Mouse (Mus musculus) urinary bladder, adult 18-20 months (tissue): Measurements from ENCODE around the gene Arrdc5.

ENCODE experiments used
- DNase-seq, 2 experiments: peaks; one replicate each; pipeline ENCODE4 v3.0.0; 2022; ENCODE audit warnings: low spot score in 2 of 2, mixed read lengths in 2 of 2

Arrdc5 gene

DNA sequence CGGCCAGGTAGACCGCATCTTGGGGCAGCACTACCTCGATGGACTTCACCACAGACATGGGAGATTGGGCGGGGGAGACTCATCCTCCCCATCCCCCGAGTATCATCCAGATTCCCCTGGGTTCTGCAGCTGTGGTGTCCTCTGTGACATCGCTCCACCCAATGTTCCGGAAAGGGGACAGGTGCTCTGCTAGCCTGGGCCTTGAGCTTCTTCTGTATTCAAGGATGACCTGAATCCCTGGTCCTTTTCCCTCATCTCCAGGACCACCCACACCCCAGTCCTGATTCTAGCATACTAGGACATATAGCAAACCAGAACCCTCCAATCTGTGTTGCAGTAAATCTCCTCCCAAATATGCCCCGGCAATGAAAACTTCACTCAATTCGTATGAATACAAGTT lies at the start of gene Arrdc5:
Gene Arrdc5 (minus strand): TSS at position 101 of the 400 bp plus-strand sequence.
- DNase-seq = no peak

DNA sequence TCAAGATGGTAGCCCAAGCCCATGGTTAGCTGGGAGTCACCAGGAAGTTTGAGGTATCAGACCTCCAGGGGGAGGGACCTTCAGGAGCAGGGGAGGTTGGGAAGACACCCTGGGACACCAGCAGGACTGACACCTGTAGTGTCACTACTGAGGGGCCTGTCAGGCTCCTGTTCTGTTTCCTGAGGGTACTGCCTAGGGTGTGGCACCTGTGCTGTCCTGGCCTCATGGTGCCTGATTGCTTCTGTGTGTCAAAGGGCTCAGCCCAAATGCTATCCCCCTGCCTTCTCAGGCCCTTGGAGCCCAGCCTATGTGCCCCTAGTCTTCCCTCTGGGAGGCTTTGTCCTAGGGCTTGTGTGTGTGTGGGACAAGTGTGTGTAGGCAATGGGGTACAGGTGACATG lies 48.5 kb upstream of the Arrdc5 start:
- no peak for DNase-seq

DNA sequence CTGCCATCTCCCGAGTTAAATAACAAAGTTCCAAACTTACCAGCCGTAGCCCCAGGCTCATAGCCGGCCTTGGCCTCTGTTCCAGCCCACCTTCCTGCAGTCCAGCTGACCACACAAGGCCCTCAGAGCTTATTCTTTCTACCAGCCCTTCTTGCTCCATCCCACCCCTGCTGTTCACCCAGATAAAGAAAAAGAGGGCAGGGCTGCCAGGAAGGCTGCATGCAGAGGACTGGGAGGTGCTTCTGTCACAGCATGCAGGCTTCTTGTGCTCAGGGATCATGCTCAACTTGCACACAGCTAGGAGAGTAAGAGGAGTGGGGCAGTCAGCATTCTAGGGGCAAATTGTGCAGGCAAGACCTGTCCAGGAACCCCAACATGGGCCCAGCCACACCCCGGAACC lies 48.0 kb upstream of the Arrdc5 start:
- no peak for DNase-seq

DNA sequence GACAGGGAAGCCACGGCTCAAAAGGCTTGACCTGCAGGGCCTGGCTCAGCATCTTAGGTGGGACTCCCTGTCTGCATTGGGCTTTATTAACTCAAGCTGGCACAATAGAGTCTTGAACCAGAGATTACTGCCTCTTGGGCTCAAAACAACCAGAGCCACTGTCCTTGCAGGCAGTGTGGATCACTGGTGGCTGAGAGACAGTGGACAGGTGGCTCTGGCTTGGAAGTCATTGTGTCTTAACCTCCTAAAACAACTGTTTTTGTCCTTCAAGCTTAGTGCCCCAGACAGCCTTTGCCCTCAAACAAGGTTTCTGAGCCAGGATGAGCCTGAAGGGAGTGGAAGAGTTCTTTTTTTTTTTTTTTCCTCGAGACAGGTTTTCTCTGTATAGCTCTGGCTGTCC lies 45.3 kb upstream of the Arrdc5 start:
- no peak for DNase-seq

DNA sequence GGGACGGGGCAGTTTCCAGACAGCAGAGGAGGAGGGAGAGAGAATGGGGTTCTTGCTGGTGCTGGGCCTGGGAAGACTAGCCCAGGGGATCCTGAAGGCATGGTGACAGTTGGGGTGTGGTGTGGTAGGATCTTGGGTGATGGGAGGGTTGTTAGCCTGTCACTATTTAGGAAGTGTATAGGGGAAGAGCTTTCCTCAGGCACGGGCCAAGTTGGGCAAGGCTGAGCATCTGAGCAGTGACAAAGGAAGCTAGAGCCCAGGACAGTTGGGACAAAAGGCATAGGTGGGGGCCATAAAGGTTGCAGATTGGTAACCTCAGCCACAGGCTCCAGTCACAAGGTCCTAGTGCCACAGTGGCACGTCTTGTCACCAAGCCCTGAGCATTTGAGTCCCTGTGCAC lies 43.4 kb upstream of the Arrdc5 start:
- DNase-seq = no peak

DNA sequence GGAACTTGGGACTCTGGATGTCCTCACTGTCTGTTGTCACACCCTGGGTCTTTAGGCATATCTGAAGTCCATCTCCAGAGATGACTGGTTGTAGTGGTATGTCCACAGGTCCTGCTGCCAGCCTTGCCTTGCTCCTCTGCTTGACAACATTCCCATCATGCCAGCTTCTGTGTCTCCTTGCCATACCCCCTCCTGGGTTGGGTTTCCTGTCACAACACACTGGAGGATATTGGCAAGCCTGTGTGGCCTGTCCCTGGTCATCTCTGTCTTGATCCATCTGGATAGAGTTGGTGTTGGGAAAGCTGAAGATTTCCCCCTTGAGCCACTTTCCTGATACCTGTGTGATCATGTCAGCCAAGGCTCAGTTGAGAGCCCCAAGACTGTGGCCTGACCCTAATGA lies 40.6 kb upstream of the Arrdc5 start:
- no peak for DNase-seq

DNA sequence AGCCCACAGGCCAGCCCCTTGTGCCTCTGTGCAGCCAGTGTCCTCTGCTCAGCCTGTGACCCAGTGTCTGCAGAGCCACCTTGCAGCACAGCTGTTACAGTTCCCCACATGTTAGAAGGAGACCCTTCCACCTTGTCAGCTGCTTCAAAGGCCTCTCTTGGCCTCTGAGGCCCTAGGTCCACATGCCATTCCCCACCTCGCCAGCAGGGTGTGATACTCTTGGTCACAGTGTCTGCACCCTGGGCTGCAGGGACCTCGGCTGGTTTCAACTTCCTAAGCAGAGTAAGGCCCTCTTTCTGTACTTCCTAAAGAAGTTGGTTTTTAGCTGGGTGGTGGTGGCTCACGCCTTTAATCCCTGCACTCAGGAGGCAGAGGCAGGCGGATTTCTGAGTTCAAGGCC lies 38.8 kb upstream of the Arrdc5 start:
- DNase-seq = no peak

DNA sequence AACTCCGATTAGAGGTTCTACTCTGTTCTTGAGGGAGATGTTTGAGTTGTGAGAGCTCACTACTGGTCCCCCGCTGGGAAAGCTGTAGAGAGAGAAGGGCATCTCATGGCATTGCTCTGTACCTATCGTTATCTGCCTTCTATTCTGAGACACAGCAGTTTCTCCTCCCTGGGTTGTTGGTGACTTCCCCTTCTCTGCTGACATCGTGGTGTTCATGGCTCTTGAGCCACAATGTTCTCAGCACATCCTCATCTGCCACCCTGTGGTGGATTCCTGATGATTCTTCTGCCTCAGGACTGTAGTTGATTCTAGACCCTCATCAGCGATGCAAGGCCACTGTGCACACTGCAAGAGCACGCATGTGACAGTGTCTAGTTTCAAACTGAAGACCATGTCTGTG lies 37.7 kb upstream of the Arrdc5 start:
- no peak for DNase-seq

DNA sequence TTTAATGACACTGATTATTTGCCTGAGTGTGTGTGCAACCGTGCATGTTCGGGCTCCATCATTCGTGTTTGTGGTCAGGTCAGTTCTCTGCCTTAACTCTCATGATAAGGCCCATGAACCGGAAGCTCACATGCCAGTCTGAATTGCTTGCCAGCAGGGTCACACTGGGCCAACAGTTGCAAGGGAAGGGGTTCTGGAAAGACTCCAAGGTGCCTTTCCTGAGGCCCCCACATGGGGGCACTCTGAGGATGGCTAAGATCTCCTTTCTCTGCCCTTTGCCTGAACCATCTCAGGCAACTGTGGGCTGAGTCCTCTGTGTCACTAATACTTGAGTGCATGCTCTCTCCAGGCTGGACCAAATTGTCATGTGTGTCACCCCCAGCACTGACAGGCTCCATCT lies 37.1 kb upstream of the Arrdc5 start:
- DNase-seq = no peak

DNA sequence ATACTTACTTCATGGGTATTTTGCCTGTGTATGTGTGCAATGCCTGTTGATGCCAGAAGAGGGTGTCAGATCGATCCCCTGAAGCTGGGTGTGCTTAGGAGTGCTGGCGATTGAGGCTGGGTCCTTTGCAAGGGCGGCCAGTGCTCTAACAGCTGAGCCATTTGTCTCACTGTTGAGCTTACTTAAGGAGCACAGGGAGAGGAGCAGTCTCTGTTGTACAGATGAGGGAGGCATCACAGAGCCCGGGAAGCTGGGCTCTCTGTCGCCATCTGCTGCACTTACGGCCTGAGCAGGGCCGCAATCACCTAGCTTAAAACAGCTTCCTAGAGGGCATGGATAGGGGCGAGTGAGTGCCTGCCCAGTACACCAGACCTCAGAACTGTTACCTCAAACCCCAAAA lies 32.9 kb upstream of the Arrdc5 start:
- DNase-seq = no peak

DNA sequence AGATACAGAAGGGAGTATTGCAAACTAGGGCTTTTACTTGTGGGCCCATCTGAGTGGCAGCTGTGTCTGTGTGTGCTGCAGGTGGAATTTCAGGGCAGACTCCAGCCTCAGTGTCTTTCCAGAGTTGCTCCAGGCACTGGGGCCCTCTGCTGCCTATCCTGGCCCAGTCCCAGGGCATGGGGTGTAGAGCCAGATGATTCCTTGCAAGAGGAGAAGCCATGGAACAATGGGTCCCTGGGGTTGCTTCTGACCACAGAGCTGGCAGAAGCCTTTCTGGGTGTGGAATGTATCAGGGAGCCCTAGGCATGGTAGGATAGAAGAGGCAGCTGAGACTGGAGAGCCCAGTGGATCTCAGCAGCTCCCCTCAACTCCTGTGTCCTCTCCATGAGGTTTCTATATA lies 31.2 kb upstream of the Arrdc5 start:
- no peak for DNase-seq

DNA sequence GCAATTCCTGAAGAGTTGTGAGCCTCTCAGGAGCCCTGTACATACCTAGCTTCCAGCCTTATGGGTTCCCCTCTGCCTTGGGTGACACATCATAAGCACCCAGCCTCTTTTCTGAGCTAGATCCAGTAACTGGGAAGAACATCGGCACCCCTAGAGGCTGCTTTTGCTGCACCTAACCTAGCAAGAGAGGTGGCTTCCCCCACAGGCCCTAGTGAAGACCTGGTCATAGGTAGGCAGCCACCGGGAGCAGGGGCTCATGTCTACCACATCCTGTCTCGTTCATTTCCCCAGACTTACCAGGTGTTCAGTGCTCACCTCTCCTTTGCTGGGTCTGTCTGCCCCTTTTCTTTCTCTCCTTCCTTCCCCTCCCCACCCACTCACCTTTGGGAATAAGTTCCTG lies 30.3 kb upstream of the Arrdc5 start:
- DNase-seq = no peak

DNA sequence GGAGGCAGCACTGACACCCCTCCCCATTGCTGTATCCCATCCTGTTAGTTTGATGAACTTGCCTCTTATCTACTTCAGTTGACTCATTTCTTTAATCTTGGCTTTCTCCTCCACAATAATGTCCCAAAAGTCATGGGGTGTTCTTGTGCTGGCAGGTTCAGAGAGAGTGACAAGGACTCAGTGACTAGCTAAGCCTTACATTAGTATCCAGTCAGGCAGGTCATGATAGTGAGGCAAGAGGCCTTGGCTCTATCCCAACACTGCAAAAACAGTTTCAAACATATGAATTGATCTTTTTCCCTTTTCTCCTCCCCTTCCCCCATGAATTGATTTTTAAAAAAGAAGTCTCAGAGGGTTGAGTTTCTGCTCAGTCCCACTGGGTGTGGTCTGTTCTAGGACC lies 29.2 kb upstream of the Arrdc5 start:
- DNase-seq = no peak

DNA sequence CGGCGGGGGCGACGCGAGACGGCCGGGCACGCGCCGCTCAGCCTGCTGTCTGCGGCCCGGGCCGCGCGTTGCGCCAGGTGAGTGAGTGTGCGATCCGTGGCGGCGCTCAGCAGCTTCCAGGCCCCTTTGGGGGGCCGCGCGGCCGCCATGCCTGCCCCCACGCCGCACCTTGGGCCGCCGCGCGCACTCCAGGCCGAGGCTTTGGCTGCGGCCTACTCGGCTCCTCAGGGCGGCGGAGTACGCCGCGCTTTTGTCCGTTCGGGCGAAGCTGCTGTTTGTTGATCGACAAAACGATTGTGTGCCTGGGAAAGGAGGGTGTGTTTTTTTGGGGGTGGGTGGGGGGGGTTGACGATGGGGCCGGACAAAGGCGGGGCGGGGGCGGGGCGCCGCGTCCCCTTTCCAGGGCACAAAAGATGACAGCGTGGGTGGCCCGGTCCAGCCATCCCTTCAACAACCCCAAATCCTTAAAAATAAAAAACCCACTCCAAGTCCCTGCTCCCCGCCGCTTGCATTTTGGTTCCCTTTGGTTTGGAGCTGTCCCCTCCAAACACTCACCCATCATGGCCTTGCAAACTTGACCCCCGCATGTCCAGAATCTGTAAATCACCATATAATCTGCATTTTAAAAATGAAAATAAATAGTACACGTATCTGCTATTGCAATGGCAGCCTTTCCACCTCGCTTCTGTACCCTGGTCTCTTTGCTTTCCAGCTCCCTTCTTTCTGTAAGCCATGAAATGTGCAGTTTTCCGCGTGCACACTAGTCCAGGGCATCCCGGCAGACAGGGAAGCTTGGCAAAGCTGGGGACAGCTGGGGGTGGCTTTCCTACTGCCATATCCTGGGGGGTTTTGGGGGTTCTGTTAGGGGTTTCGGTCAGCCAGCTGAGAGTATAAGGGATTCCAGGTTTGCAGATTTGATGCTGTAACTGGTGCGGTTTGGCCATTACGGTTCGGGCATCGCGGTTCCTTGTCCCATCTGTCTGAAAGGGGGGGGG lies 26.4 kb upstream of the Arrdc5 start:
- no peak for DNase-seq

DNA sequence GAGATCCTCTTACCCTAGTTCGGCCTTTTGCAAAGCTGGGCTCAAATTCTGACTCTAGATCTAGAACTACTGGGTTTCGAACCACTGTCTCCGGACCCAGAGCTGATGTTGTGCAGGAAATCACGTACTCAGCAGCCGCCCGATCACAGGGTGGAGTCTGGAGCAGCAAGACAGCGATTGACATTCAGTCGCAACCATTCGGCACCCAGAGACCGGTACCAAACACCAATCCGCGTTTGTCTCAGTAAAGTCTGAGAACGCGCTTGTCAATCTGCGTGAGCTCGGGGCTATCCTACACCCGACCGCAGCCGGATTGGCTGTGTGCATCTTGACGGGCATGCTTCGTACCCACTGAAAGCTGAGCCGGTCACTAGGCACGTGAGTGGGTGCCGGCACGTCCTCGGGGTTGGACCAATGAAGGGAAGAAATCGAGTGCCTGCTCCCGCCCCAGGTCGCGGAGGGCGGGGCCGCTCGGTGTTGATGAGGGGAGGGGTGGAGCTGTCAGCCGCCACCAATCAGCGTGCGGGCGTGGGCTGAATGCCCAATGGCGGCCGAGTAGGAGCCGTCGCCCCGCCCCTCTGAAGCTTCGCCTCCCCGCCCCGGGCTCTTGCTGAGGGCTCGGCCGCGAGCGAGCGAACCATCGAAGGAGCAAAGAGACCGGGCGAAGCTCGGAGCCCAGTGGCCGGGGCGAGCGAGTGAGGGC lies 25.5 kb upstream of the Arrdc5 start, which contains the start of gene Kdm4b:
Gene Kdm4b (plus strand): TSS at position 613 of the 703 bp plus-strand sequence.
- peak; percentile 94 to 99 for DNase-seq

DNA sequence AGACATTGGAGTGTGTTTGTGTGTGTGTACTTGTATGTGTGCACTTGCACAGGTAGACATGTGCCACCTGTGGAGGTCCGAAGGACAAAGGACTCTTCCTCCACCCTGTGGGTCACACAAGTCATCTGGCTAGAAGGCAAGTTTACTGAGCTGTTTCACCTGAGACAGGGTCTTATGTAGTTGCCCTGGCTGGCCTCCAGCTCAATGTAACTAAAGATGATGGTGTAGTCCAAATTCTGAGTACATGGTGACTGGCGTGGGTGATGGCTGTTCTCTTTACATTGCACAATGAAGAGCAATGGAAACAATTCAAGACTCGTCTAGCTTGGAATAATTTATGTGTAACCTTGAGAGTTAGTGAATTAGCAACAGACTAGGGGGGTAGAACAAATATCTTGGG lies 24.3 kb upstream of the Arrdc5 start:
- no peak for DNase-seq

DNA sequence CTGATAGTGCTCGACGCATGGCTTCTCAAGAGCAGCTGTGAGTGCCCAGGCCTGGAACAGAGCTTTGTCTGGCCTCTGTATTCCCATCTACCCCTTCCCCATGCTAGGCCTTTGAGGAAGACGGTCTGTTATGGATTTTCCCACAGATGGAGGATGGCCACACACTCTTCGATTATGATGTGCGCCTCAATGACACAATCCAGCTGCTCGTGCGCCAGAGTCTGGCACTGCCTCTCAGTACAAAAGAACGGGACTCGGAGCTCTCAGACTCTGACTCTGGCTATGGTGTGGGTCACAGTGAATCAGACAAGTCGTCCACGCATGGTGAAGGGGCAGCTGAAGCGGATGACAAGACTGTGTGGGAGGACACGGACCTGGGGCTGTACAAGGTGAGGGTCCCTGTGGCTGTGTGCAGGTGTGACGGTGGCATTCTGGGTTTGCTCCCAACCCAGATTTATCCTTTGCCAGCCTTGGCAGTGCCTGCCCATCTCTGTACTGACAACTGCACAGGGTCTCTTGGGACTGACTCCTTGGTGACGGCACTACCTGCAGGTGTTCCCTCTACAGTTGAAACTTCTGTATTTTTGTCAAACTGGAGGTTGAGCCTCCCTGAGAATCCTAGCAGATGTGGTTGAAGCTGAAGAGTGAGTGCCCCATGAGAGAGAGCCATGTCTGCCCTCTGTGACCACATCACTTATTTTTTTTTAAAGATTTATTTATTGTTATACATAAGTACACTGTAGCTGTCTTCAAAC lies 9.3 kb upstream of the Arrdc5 start:
- DNase-seq = no peak

DNA sequence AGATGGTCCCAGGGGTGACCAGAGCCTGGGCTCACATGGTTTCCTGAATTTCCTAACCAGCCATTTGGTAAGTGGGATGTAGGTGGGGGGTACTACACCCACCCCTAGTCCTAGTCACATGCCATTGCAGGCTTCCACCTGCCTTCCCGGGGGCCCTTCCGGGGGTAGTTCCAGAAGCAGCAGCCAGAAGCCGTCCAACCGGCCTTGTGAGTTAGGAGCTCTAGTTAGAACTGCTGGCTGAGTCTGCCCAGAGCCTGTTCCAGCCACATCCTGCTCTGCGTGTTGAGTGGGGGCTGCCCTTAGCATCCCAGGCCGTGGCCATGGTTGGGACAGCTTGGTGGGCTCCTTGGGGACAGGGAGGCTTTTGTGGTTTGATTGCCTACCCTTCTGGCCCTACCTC lies 8.0 kb upstream of the Arrdc5 start:
- DNase-seq = peak; percentile 58 to 72

DNA sequence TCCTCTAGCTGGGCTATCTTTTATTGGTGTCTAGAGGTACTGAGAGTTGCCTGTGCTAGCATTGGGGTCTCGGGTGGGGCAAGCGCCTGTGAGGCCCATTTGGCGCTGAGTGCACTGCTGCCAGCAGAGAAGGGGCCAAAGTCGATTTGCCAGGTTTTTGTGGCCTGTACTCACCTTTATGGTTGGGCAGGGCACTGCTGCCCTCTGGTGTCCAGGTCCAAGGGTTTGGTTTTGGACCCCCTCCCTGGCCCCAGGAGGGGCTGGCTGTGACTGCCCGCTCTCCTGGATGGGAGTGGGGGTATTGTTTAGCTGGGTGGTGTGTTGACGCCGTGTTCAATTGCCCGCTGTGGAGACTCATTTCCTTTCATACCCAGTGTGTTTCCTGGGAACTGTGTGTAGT lies 5.7 kb upstream of the Arrdc5 start:
- no peak for DNase-seq

DNA sequence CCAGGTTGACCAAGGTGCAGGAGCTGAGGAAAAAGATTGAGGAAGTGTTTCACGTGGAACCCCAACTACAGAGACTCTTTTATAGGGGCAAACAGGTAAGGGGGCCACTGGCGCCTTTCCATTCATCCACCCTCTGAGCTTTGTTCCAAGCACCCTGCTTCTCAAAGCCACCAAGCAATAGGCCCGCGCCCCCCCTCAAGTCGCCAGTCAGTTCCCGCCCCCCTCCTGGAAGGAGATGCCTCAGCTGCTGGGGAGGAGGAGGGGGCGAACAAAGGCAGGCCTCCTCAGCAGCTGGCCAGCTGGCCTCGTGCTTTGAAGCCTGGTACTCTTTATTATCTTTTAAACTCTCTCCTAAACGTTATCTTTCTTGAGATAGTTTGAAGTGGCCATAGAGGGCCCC lies 5.1 kb upstream of the Arrdc5 start:
- DNase-seq = no peak

DNA sequence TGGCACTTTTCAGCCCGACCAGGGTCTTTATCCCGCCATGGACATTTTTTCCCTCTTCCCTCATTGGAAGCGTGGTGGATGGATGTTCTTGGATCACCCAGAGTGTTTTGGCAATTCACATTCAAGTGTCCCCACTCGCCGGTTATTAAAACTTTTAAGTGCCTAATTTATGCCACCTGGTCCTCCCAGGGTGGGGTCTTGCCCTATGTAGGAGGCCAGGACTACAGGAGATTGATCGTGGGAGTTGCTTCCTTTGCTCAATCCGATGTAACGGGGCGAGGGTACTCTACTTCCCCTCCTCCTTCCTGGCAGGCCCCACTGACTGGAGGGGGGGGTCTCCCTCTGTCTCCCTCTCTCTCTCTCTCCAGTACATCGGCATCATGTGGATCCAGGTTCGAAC lies 4.6 kb upstream of the Arrdc5 start:
- DNase-seq = no peak

DNA sequence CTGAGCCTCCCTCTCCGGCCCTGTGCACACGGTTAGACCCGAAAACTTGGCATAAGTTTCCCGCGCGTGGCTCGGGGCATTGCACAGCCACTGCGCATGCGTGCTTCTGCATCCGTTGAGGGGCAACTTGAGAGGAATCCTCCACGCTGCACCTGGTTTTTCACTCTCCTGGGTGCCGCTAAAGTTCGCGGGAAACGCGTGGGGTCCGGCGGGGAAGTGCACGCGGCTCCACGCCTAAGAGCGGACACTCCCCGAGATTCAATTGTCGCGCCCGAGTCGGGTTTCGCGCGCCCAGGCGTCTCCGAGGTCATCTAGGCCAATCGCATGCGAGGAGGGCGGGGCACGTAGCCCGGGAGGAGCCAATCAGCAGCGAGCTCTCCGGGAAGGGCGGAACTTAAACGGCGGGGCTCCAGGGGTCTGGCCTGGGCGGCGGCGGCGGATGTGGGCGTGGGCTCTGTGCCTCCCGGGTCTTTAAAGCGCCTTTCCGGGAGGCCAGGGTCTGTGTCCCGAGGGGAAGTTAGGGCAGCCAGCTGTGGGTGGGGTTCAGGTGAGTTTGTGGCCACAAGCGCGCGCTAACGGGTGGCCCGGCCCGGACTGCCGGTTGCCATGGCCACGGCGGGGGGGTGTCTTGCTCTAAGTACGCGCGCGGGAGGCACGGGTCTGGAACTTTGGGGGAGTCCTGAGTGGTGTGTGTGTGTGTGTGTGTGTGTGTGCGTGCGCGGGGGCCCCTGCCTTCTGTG lies 3.9 kb upstream of the Arrdc5 start:
- peak; percentile 93 for DNase-seq
